Mouse (Mus musculus) kidney, adult 2 months (tissue): ENCODE measurements around the gene Svs4.

Source experiments
- CTCF ChIP-seq: fragments of 200-500 bp; conservative IDR thresholded peaks from 2 replicates; pipeline ENCODE4 v1.5.1; 2011; ENCODE audit warnings: low read depth, mild to moderate bottlenecking, control low read depth, low read length, moderate library complexity, mixed read lengths; ENCODE audit not compliant: insufficient read depth, insufficient read length
- POLR2A ChIP-seq: fragments of 200-500 bp; IDR thresholded peaks from one replicate; pipeline ENCODE4 v1.6.1; 2011; ENCODE audit warnings: low read depth, low read length, control low read depth

DNA sequence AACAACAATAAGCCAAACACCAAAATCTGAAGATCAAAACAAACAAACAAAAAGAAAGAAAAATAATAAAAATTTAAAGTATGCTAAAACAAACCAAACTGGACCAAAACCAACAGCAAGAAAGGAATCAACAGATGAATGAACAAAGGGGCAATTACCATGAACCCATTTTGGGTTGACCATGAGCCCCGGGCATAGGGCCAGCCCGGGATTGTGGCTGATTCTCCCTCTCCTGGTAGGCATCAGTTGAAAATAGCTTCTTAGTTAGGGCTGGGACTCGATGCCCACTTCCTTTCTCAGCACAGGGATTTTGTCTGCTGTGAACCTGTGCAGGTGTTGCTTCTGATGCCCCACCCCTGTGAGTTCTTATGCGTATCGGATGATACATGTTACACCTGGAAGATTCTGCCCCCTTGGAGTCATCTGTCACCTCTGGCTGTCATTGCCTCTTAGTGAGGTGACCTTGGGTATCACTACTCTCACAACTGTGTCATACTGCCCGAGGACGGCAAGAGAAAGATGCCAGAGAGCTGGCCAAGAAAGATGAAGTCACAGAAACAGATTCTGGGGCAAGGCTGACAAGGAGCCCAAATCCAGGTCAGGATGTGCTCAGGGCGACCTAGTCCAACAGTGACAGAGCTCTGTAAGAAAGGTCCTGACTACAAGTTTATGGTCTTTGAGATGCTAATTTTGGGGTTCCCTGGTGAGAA lies 49.7 kb downstream of the Svs4 start:
- TF ChIP-seq POLR2A (no peak), CTCF (no peak)
